Mouse (Mus musculus) brain, adult 2 months (tissue): ENCODE data around the gene Osgep.
"Not testable (repeated sequence)": the region's sequence is repeated elsewhere in the genome, so short reads cannot be mapped to it uniquely, and the experiment has no call there.

Source experiments
- DNase-seq: peaks from one replicate; pipeline ENCODE4 v3.0.0; 2011; ENCODE audit warnings: low read depth, low spot score

Gene Osgep

GRCm38 (mm10) chr14:50876236-50876950, 48.3 kb downstream of the Osgep start:
- peak; percentile 72 for DNase-seq

DNA sequence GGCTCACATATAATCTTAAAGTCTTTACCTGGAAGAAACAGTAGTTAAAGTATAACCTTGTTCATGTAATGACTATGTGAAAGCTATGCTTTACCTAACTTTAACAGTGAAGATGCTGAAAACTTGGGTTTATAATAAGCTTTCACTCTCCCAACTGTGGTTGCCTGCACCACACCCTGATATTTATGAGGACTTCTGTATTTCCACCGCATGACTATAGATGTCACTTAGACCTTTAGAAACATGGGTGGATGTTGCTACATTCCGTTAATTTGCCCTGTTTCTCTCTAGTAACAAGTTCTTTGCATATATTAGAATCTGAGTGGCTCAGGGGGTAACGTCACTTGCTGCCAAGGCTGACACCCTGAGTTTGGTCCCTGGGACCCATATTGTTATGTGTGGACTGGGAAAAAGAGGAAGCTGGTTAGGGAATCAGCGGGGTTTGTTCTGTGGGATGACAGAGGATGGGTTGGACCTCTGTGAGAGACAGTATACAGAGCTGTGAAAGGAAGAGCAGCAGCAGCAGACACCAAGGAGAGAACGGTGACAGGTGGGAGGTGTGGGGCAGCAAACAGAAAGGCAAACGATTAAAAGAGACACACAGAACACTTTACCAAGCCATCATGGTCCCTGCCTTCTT, 49.0 kb downstream of the Osgep start:
- DNase-seq, result peak; percentile 31

DNA sequence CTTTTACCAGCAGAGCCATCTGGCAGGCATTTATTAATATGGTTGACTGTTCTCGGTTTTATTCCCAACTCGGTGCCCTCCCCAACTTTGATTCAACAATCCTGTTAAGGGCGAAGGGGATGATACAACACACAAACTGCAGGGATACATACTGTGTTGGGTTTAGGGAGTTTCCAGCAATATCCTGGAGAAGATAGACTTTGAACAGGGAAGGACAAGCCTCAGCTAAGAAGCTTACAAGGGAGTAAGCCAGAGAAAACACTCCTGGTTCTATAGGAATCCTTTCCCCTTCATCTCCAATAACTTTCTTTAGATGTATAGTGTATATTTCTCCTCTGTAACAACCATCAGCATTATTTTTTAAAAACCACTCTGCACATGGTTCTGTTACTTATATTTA, 49.5 kb downstream of the Osgep start:
- no peak for DNase-seq

- peak; percentile 14 for DNase-seq
Observed at GRCm38 (mm10) chr14:50871284-50871683, 53.4 kb downstream of the Osgep start.

- DNase-seq, result no peak
Observed at GRCm38 (mm10) chr14:50870805-50871143, 53.9 kb downstream of the Osgep start.

DNA sequence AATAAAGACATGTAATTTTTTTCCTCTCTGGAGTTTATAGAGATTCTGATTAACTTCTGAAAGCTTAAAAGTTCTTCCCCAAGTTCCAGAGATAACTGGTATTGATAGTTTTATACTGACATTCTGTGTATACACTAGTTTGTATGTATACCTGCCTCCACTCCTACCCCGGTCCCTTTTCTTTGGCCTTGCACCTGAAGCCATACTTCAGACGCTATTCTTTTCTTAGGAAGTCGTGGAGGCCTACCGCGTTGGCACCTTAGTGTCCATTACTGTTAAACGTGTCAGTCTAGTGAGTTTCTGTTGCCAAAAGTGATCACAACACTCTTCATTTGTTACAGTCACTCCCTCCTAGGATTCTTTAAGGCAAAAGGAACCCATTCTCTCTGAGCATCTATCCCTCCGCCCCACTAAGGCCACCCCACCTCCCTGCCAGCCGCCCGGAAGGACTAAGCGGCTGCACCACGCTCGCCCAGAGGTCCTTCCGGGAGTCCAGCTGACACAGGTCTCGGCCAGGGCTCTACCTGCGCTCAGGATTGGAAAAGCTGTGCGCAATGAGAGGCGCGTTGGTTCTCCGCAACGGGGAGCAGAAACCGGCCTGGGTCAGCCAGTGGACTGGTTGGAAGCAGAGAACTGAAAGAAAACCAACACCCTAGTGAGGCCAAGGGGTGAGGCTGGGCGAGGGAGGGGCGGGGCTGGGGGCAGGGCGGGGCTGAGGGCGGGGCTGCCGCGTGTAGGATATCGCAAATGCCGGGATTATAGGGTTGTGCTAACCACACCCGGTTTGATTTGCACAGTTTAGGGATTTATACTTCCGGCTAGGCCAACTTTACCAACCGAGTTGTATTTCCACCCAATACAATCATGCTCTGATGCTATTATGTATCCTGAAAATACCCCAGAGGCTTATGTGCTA, 54.5 kb downstream of the Osgep start, which contains the start of gene Tep1:
Gene Tep1 (minus strand): TSS at position 672 of the 916 bp plus-strand sequence.
- peak; percentile 88 for DNase-seq

DNA sequence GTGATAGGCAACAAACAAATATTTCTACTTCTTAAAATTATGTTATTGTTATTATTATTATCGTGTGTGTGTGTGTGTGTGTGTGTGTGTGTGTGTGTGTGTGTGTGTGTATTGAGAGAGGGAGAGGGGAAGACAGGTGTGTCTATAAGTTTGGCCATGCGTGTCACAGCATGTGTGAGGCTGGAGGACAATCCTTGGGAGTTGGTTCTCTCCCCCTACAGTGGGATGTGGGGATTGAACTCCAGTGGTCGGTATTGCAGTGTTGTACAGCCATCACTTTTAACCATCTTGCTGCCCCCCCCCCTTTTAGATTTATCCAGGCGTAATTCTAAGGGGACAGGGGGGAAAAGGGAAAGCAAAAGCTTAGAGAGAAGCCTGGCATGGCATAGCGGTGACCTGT, 56.0 kb downstream of the Osgep start:
- no peak for DNase-seq

GRCm38 (mm10) chr14:50868211-50868610, 56.5 kb downstream of the Osgep start:
- DNase-seq, result no peak

- DNase-seq, result no peak
Observed at GRCm38 (mm10) chr14:50866966-50867365, 57.7 kb downstream of the Osgep start.

DNA sequence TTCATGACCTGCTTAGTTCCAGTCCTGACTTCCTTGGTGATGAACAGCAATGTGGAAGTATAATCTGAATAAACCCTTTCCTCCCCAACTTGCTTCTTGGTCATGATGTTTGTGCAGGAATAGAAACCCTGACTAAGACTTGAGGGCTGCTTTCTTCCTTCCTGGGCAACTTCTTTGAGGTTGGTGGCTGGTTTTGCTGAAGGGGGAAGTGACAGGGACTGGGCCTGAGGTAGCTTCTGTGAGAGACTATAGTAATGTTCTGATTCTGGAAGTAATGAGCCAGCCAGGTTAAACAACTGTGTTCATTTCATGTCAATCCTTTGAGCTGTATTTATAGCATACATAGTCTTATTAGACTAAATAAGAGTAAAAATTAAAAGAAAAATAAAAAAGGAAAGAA, 59.7 kb downstream of the Osgep start:
- not testable (repeated sequence) for DNase-seq

GRCm38 (mm10) chr14:50862641-50863040, 62.1 kb downstream of the Osgep start:
- DNase-seq, result no peak
